Mouse (Mus musculus) hindbrain, embryonic 16.5 days (tissue): ENCODE results near the gene Ephx1. TPM values are rescaled to one million over a fixed set of nuclear protein-coding genes. Genes with fewer than 3 reads are reported as not detected.
"Not testable (repeated sequence)": the region's sequence is repeated elsewhere in the genome, so short reads cannot be mapped to it uniquely, and the experiment has no call there.

Experiments
- ATAC-seq: fragments of 200-750 bp; cut with Nextera tagmentation; 2 replicates; pipeline ENCODE4 v1.8.0; 2017; ENCODE audit warnings: moderate TSS enrichment, moderate library complexity
- H3K27ac ChIP-seq: fragments of 300-500 bp; sonication (generic); 2 replicates; pipeline ENCODE4 v1.5.1; 2014; ENCODE audit warnings: low read depth, mild to moderate bottlenecking, control low read depth, low read length, moderate library complexity
- H3K27me3 ChIP-seq: fragments of 300-500 bp; sonication (generic); replicated peaks from 2 replicates; pipeline ENCODE4 v1.6.1; 2014; ENCODE audit warnings: low read length; ENCODE audit not compliant: control insufficient read depth, insufficient read depth
- H3K36me3 ChIP-seq: fragments of 300-500 bp; sonication (generic); 2 replicates; pipeline ENCODE4 v1.6.1; 2014; ENCODE audit warnings: mild to moderate bottlenecking, low read length, moderate library complexity, mixed read lengths; ENCODE audit not compliant: control insufficient read depth, insufficient read depth
- H3K4me1 ChIP-seq: fragments of 300-500 bp; sonication (generic); 2 replicates; pipeline ENCODE4 v1.6.1; 2014; ENCODE audit warnings: low read depth, low read length; ENCODE audit not compliant: control insufficient read depth, insufficient read depth
- H3K4me2 ChIP-seq: fragments of 300-500 bp; sonication (generic); 2 replicates; pipeline ENCODE4 v1.6.1; 2014; ENCODE audit warnings: mild to moderate bottlenecking, low read length, control low read depth, moderate library complexity
- H3K4me3 ChIP-seq: fragments of 300-500 bp; sonication (generic); 2 replicates; pipeline ENCODE4 v1.5.1; 2014; ENCODE audit warnings: mild to moderate bottlenecking, low read length, control low read depth, moderate library complexity
- H3K9ac ChIP-seq: fragments of 300-500 bp; sonication (generic); 2 replicates; pipeline ENCODE4 v1.6.1; 2014; ENCODE audit warnings: low read depth, mild to moderate bottlenecking, control low read depth, low read length, moderate library complexity
- H3K9me3 ChIP-seq: fragments of 300-500 bp; sonication (generic); 2 replicates; pipeline ENCODE4 v1.6.1; 2014; ENCODE audit warnings: mild to moderate bottlenecking, low read length, moderate library complexity; ENCODE audit not compliant: control insufficient read depth
- WGBS: fragments of 180-500 bp; shearing (Covaris S2); extraction: QIAGEN DNeasy Blood & Tissue Kit; methylation state at CpG from one replicate; pipeline ENCODE4 v1.1.7; 2014; 5-methylcytosine and 5-hydroxymethylcytosine counted together
- polyA plus RNA-seq: library from polyadenylated mRNA; unstranded; fragments of >200 nt; fragmentation: Nextera tagmentation; extraction: Ambion mirVana; gene quantifications from 2 replicates; pipeline ENCODE4 v1.2.1, GENCODE M21; 2015

The Ephx1 gene
- polyA plus RNA-seq, 1 experiment from 2014 or later: 16.4 TPM

DNA sequence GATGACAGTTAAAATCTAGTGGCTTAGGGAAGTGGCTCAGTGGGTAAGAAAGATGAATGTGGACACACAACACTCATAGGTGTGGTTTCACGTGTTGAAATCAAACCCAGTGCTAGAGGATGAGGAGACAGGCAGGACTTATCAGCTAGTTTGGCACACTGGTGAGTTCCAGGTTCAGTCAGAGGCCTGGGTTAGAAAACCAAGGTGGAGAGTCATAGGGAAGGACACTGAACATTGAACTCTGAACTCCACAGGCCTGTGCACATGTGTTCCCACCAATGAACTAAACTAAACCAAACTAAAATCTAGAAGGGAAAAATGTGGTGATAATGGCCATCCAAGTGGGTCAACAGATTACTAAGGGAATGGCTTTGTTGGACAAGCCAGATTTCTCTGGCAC is 26.8 kb upstream of the Ephx1 start:
- no peaks in the 10 kb centered on the region for H3K27me3 ChIP-seq

GRCm38 (mm10) chr1:181039652-181040051 is 18.9 kb upstream of the Ephx1 start:
- no peaks in the 10 kb centered on the region for H3K27me3 ChIP-seq
- H3K9me3 ChIP-seq: no peaks in the 10 kb centered on the region
- H3K4me3 ChIP-seq: no peak overlapping the region
- WGBS: 9% methylated on average over 4 of the region's 4 CpGs
- no peak overlapping the region for H3K9ac ChIP-seq
- no peak overlapping the region for H3K27ac ChIP-seq
- no peaks in the 10 kb centered on the region for H3K4me1 ChIP-seq
- no peak for ATAC-seq
- H3K36me3 ChIP-seq: no peaks in the 10 kb centered on the region
- 0 out of 2 replicates have a peak overlapping the region, but pooled peaks have one; percentile 25 for H3K4me2 ChIP-seq

More for the DNA sequence above, 26.8 kb upstream of the Ephx1 start:
- Histone ChIP-seq H3K4me1 (no peaks in the 10 kb centered on the region), H3K27ac (no peak overlapping the region), H3K36me3 (no peaks in the 10 kb centered on the region), H3K4me2 (no peak overlapping the region), H3K9me3 (no peaks in the 10 kb centered on the region), H3K4me3 (no peak overlapping the region), H3K9ac (no peak overlapping the region)
- WGBS: 69% methylated on average over 1 of the region's 1 CpGs
- ATAC-seq: no peak

DNA sequence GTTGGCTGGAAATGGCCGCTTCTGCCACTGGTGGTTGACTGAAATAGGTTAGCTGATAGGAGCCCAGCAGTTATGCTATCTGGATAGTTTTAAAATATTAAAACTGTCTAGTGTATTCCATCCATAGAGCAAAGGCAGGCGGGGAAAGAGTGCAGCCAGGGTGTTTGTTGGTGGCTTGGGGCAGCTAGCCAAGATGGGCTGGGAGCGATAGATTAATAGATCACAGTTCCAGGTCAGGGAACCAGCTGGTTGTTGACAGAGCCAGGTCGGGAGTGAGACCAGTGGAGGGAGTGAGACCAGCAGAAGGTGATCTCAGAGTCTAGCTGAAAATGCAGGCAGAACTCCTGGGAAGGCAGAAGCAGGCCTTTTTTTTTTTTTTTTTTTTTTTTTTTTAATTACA is 16.9 kb upstream of the Ephx1 start:
- Histone ChIP-seq H3K36me3 (no peaks in the 10 kb centered on the region), H3K27ac (no peak overlapping the region), H3K4me3 (no peak overlapping the region), H3K9ac (no peak overlapping the region), H3K4me2 (no peak overlapping the region), H3K27me3 (no peaks in the 10 kb centered on the region), H3K9me3 (no peaks in the 10 kb centered on the region), H3K4me1 (no peaks in the 10 kb centered on the region)
- 68% methylated on average over 4 of the region's 4 CpGs for WGBS
- ATAC-seq: no peak

GRCm38 (mm10) chr1:181035015-181035778 is 14.5 kb upstream of the Ephx1 start:
- H3K4me3 ChIP-seq, H3K36me3 ChIP-seq, H3K4me2 ChIP-seq, H3K4me1 ChIP-seq, H3K9ac ChIP-seq, H3K9me3 ChIP-seq, ATAC-seq, H3K27ac ChIP-seq, H3K27me3 ChIP-seq: not testable (repeated sequence)
- 82% methylated on average over 5 of the region's 5 CpGs for WGBS

DNA sequence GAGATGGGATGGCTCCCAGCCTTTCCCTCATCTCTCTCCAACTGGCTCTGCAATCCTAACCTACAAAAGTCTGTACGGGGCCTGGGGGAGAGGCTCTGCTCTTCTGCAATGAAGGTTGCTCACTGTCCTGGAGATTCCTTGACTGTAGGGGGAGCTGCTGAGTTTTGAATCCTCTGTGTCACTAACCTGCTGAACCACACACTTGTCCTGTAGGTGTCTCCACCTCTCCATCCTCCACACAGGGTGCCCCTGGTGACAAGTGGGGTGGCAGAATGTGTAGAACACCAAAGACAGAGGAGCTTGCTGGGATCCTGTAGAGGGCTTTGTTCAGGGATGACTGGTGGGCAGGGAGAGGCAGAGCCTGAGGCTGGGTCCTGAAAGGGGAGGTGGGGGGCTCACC is 1.6 kb upstream of the Ephx1 start:
- Histone ChIP-seq H3K4me2 (no peak overlapping the region), H3K36me3 (no peaks in the 10 kb centered on the region), H3K9me3 (no peaks in the 10 kb centered on the region), H3K27me3 (0 out of 2 replicates have a peak, but pooled peaks cover 2% of the 10 kb centered on the region), H3K27ac (no peak overlapping the region), H3K9ac (no peak overlapping the region), H3K4me3 (no peak overlapping the region), H3K4me1 (no peaks in the 10 kb centered on the region)
- no peak for ATAC-seq
- WGBS: 18% methylated on average over 1 of the region's 1 CpGs

DNA sequence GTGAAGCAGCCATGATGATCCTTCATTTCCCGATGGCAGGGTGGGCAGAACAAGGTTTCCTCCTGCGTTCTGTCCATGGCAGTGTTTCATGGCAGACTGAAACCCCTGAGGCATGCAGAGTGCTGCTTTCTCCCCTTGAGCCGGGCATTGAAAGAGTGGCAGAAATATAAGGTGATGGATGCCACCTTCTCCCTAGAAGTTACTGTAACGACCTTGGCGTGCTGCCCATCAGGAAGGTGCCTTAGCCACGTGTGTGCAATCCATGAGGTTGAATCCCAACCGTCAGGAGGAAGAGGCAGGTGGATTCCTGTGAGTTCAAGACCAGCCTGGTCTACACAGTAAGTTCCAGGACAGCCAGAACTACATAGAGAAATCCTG is 773 bp upstream of the Ephx1 start:
- WGBS: 53% methylated on average over 7 of the region's 7 CpGs
- Histone ChIP-seq H3K4me2 (no peak overlapping the region), H3K4me1 (no peaks in the 10 kb centered on the region), H3K27me3 (0 out of 2 replicates have a peak, but pooled peaks cover 2% of the 10 kb centered on the region), H3K9ac (no peak overlapping the region), H3K27ac (no peak overlapping the region), H3K4me3 (no peak overlapping the region), H3K9me3 (no peaks in the 10 kb centered on the region), H3K36me3 (no peaks in the 10 kb centered on the region)
- no peak for ATAC-seq

- H3K4me2 ChIP-seq: no peak overlapping the region; the same call in 1 of the 2 replicates
- no peak overlapping the region for H3K9ac ChIP-seq
- 0 out of 2 replicates have a peak, but pooled peaks cover 2% of the 10 kb centered on the region for H3K27me3 ChIP-seq
- H3K9me3 ChIP-seq: no peaks in the 10 kb centered on the region
- H3K4me1 ChIP-seq: peaks cover 7% of the 10 kb centered on the region
- H3K36me3 ChIP-seq: no peaks in the 10 kb centered on the region
- 73% methylated on average over 13 of the region's 13 CpGs for WGBS
- ATAC-seq: no peak
- H3K27ac ChIP-seq: no peak overlapping the region
- H3K4me3 ChIP-seq: no peak overlapping the region
Observed at GRCm38 (mm10) chr1:181017890-181018420, 2.7 kb downstream of the Ephx1 start.

DNA sequence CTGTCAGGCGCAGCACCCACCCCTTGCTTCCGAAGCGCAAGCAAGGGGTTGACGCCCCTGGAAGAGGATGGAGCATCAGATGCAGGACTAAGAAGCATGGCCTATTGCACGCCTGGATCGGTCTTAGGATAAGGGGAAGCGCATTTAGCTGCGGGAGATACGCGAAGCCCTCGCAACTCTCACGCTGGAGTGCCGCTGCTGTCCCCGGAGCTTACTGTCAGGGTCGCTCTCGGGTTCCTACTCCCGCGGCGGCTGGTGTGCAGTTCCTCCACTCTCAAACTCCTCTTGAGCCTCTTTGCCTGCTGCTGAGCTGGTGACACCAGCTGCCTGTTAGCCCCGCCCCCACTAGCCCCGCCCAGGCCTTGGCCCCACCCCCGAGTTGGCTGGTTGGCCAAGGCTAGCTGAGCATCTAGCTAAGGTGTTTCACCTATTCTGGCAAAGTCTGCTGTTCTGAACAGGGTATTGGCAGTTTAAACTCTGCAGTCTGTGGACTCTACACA is 3.4 kb downstream of the Ephx1 start:
- Histone ChIP-seq H3K4me2 (peak overlapping the region; percentile 96), H3K4me1 (peaks cover 7% of the 10 kb centered on the region), H3K27ac (peak overlapping the region; percentile 65), H3K9ac (peak overlapping the region; percentile 62), H3K9me3 (no peaks in the 10 kb centered on the region), H3K27me3 (0 out of 2 replicates have a peak, but pooled peaks cover 2% of the 10 kb centered on the region), H3K36me3 (no peaks in the 10 kb centered on the region), H3K4me3 (peak overlapping the region; percentile 57)
- peak; percentile 84 for ATAC-seq
- 0% methylated on average over 11 of the region's 22 CpGs for WGBS

DNA sequence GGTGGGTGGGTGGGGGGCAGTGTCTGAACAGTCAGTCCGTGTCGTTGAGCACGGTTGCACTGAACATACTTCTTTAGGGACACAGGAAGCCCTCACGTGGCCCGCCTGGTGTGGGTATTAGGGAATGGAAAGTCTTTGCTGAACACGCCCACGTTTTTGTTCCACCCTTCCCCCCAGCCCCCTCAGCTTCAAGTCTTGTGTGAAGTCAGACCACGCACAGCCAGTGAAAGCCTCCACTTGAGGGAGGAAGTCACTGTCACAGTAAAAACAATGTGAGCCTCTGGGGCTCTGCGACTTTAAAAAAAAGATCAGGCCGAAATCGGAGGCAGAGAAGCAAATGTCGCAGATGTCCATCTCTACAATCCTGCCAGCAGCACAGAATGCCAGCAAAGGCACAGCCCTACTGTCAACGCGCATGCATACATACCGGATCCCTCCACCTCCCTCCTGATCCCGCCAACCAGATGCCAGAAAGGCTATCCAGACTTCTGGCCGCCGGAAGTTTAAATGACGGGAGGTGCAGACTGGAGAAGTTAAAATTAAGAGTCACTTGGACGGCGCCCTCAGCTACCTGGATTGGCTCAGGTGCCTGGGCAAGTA is 4.1 kb downstream of the Ephx1 start:
- Histone ChIP-seq H3K27me3 (0 out of 2 replicates have a peak, but pooled peaks cover 2% of the 10 kb centered on the region), H3K27ac (peak overlapping the region; percentile 65), H3K4me2 (peak overlapping the region; percentile 96), H3K4me1 (peaks cover 7% of the 10 kb centered on the region), H3K36me3 (no peaks in the 10 kb centered on the region), H3K9me3 (no peaks in the 10 kb centered on the region), H3K4me3 (peak overlapping the region; percentile 57), H3K9ac (peak overlapping the region; percentile 62)
- peak; percentile 77 for ATAC-seq
- 2% methylated on average over 21 of the region's 21 CpGs for WGBS
